Mouse (Mus musculus) stomach, postnatal 0 days (tissue): ENCODE measurements around the gene Gabarapl1.

Source experiments
- CTCF ChIP-seq: IDR thresholded peaks from 2 replicates; pipeline ENCODE4 v1.5.1; 2016; ENCODE audit warnings: antibody characterized with exemption, low read depth, mild to moderate bottlenecking, moderate library complexity
- EP300 ChIP-seq: optimal IDR thresholded peaks from 2 replicates; pipeline ENCODE3; 2016; ENCODE audit warnings: antibody characterized with exemption

- TF ChIP-seq CTCF (no peak), EP300 (no peak)
These were observed 26.7 kb downstream of the Gabarapl1 start for GRCm38 (mm10) chr6:129559641-129560027.
